Mouse (Mus musculus) c-Kit-positive CD71-positive TER-119-positive erythroid progenitor cells, embryonic 14.5 days (primary cell): ENCODE measurements at regions not wholly inside any gene's neighbourhood (a gene's known extent, or its start where the extent isn't known, plus 50 kb on each side); places are given as distances from the start of the nearest gene placed in this dataset.

Experiments
- DNase-seq: peaks from one replicate; pipeline ENCODE4 v3.0.0-alpha.2; 2013; ENCODE audit warnings: low spot score

GRCm38 (mm10) chr14:68022925-68023324 lies 1271.2 kb downstream of the Synb start:
- DNase-seq, result no peak

DNA sequence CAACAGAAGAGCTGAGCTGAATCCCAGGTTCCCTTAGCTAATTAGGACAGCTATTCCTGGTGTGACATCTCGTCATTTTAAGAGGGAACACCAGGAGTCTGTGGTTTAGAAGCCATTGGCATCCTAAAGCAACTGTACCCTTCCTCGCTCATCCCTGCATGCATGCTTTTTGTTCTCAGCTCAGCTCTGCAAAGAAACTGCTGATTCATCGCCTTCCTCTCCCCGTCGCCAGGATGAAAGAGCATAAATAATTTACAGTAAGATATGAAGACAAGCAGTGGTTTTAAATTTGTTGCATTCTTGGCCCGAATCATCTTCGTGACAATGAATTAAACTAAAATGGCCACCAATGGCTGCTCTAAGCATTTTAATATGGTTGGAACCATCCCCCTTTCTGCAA lies 1272.9 kb downstream of the Synb start:
- no peak for DNase-seq

- no peak for DNase-seq
Measured at GRCm38 (mm10) chr14:68020769-68021168, 1273.3 kb downstream of the Synb start.

GRCm38 (mm10) chr14:68018686-68019085 lies 1275.4 kb downstream of the Synb start:
- no peak for DNase-seq

DNA sequence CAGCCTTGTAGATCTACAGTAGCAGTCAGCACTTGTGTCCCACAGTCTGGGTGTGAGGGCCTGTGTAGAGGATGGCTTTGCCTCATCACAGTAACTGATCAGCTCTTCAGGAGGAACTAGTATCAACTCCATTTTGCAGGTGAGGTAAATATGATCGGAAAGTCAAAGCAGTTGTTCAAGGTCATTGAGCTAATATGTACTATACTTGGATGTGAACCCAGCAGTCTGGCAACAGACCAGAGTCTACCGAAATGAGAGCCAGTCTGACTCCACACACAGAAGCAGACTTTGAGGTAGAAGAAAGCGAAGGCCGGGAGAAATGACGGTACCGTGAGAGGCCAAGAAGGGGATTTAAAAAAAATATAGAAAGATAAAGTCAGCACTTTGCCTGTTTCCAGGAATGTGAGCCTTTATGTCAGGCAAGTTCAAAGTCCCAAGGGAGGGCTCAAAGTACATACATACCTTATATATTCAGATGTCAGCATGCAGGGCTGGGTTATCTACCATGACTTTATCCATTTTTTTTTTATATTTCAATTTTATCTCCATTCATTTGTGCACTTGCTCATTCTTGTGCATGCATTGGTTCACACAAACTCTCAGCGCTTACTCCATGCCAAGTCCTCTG lies 1297.2 kb downstream of the Synb start:
- no peak for DNase-seq

- DNase-seq, result no peak
Measured at GRCm38 (mm10) chr14:67993611-67994051, 1300.5 kb downstream of the Synb start.

GRCm38 (mm10) chr14:67993142-67993541 lies 1301.0 kb downstream of the Synb start:
- DNase-seq, result peak; percentile 39

DNA sequence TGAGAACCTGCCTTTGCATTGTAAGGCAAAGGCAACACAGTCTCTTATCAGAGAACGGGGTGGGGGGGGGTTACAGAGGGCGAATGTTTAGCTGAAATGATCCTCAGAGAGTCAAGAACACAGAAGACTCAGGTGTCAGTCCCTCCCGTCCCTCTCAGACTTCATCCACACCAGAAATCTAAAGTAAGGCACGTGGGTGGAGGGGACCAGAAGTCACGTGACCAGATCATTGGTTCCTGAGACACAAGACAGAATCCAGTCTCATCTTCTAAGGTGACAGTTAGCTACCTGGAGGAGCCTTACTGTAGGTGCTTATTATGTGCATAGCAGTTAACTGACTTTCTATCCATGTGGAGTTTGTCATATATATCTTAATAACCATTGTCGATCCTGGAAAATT lies 1302.0 kb downstream of the Synb start:
- no peak for DNase-seq

GRCm38 (mm10) chr14:67990271-67990670 lies 1303.8 kb downstream of the Synb start:
- no peak for DNase-seq
